Mouse (Mus musculus): ENCODE results near the gene Hnrnpc. TPM values are rescaled to one million over a fixed set of nuclear protein-coding genes. Genes with fewer than 3 reads are reported as not detected.
"Not testable (repeated sequence)": the region's sequence is repeated elsewhere in the genome, so short reads cannot be mapped to it uniquely, and the experiment has no call there.

Hnrnpc gene
- polyA plus RNA-seq, 1 experiment from 2014 or later = 414 TPM

DNA sequence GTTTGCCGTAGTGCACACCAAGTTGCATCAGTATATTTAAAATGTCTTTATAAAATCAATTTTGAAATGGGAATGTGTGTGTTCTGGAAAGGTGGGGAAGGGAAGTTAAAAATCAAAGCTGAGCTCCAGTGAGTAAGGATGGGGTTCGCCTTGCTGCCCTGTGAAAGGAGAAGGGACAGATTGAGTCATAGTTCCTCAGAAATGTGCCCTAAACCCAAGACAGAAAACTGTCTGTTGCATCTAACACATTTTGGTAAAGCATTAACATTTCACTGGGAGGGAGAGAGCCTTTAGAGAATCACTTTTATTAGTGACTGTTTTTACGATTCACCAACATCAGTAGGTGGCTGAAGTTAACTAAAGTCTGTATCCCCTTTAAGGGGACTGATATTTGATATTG lies 5.4 kb downstream of the Hnrnpc start:
- H3K27me3 ChIP-seq (replicated peaks; ENCODE audit: control insufficient read depth, insufficient read depth, low read length); H3K9me3 ChIP-seq (ENCODE audit: control insufficient read depth, low read length); ATAC-seq; H3K4me2 ChIP-seq (ENCODE audit: low read length); H3K9ac ChIP-seq (ENCODE audit: low read depth, low read length); H3K36me3 ChIP-seq (ENCODE audit: control insufficient read depth, insufficient read depth, low read length); H3K27ac ChIP-seq (ENCODE audit: low read depth, low read length); H3K4me3 ChIP-seq (ENCODE audit: low read length): not testable (repeated sequence)
- WGBS = 85% methylated on average over 3 of the region's 3 CpGs
- peaks cover 28% of the 10 kb centered on the region for H3K4me1 ChIP-seq (ENCODE audit: control insufficient read depth, insufficient read depth, low read depth, low read length)

DNA sequence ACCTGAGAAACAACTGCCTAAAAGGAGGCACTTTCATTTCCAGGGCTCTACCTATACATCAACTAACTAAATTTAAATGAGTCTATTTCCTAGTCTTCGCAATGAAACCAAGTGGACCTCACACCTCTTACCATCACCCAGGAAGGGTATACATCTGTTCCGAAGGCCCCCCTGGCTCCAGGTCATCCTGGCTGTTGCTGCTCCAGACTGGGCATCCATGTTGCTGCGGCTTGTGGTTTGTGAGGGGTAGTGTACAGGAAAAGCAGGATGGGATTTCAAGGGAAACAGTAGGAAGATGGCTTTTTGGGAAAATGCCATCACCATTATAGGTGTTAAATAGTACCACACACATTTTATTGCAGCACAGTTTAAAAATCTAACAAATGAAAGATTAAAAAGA lies 6.6 kb downstream of the Hnrnpc start:
- not testable (repeated sequence) for ATAC-seq; H3K9ac ChIP-seq (ENCODE audit: low read depth, low read length); H3K27ac ChIP-seq (ENCODE audit: low read depth, low read length); H3K4me2 ChIP-seq (ENCODE audit: low read length); H3K36me3 ChIP-seq (ENCODE audit: control insufficient read depth, insufficient read depth, low read length); H3K9me3 ChIP-seq (ENCODE audit: control insufficient read depth, low read length); H3K4me3 ChIP-seq (ENCODE audit: low read length); H3K27me3 ChIP-seq (replicated peaks; ENCODE audit: control insufficient read depth, insufficient read depth, low read length)
- WGBS = 99% methylated on average over 3 of the region's 3 CpGs
- H3K4me1 ChIP-seq (ENCODE audit: control insufficient read depth, insufficient read depth, low read depth, low read length) = peaks cover 23% of the 10 kb centered on the region

DNA sequence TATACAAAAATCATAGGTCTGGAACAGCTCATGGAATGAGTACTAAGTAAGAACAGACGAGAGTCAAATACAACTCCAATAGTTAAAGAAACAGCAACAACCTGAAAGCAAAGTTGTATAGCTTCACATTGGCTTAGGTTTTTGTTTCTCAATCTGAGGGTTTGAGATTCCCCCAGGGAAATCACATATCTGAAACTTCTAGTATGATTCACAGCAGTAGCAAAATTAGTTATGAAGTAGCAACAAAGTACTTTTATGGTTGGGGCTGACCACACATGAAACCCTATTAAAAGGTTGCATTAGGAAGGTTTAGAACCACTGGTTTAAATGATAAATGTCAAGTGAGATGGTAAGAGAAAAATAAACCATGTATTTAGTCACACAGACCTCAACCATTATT lies 9.3 kb downstream of the Hnrnpc start:
- Histone ChIP-seq H3K4me1 (ENCODE audit: control insufficient read depth, insufficient read depth, low read depth, low read length) (peaks cover 3% of the 10 kb centered on the region; the same call in 1 of the 2 replicates), H3K27me3 (replicated peaks; ENCODE audit: control insufficient read depth, insufficient read depth, low read length) (no peaks in the 10 kb centered on the region), H3K4me2 (ENCODE audit: low read length) (no peak overlapping the region), H3K27ac (ENCODE audit: low read depth, low read length) (no peak overlapping the region), H3K9me3 (ENCODE audit: control insufficient read depth, low read length) (no peaks in the 10 kb centered on the region), H3K9ac (ENCODE audit: low read depth, low read length) (no peak overlapping the region), H3K4me3 (ENCODE audit: low read length) (no peak overlapping the region), H3K36me3 (ENCODE audit: control insufficient read depth, insufficient read depth, low read length) (no peaks in the 10 kb centered on the region; the same call in none of the 2 replicates)
- 85% methylated on average over 1 of the region's 1 CpGs for WGBS
- no peak for ATAC-seq

DNA sequence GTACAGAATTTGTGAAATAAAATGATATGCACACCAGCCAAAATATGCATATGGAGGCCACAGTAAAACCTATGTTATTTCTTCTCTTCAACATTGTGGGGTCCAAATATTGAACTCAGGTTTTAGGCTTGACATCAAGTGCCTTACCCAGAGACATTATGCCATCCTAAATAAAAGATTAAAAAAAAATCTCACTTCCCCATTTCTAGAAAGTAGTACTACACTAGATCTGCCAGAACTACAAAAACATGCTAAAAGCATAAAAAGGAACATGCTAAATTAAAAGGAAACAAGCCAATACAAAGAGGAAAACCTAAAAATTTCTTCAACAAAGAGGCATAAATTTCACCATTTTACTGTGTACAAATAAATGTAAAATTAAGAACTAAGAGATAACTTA lies 20.7 kb downstream of the Hnrnpc start:
- no peaks in the 10 kb centered on the region for H3K9me3 ChIP-seq (ENCODE audit: control insufficient read depth, low read length)
- H3K4me2 ChIP-seq (ENCODE audit: low read length) = no peak overlapping the region
- no peaks in the 10 kb centered on the region for H3K27me3 ChIP-seq (replicated peaks; ENCODE audit: control insufficient read depth, insufficient read depth, low read length)
- H3K4me1 ChIP-seq (ENCODE audit: control insufficient read depth, insufficient read depth, low read depth, low read length) = no peaks in the 10 kb centered on the region
- H3K36me3 ChIP-seq (ENCODE audit: control insufficient read depth, insufficient read depth, low read length) = peaks cover 24% of the 10 kb centered on the region
- no peak overlapping the region for H3K9ac ChIP-seq (ENCODE audit: low read depth, low read length)
- no peak overlapping the region for H3K4me3 ChIP-seq (ENCODE audit: low read length)
- H3K27ac ChIP-seq (ENCODE audit: low read depth, low read length) = no peak overlapping the region
- ATAC-seq = no peak

DNA sequence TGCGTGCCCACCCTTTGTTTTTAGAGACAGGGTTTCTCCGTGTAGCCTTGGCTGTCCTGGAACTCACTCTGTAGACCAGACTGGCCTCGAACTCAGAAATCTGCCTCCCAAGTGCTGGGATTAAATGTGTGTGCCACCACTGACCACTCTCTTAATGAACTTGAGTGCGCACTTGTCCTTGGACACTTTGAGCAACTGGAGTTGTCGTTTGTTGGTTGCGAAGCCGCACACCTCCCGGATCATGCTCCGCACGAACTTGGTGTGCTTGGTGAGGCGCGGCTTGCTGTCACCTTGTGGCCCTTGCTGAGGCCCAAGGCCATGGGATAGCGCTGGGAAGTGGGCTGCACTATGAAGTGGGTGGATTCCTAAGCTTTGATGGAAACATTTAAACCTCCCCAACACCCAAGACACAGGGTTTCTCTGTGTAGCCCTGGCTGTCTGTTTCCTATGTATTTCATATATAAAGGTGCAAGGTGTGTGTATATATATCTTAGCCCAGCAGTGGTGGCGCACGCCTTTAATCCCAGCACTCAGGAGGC lies 32.2 kb downstream of the Hnrnpc start:
- H3K27ac ChIP-seq (ENCODE audit: low read depth, low read length) = no peak overlapping the region
- peak; percentile 50 for ATAC-seq
- WGBS = 95% methylated on average over 15 of the region's 15 CpGs

DNA sequence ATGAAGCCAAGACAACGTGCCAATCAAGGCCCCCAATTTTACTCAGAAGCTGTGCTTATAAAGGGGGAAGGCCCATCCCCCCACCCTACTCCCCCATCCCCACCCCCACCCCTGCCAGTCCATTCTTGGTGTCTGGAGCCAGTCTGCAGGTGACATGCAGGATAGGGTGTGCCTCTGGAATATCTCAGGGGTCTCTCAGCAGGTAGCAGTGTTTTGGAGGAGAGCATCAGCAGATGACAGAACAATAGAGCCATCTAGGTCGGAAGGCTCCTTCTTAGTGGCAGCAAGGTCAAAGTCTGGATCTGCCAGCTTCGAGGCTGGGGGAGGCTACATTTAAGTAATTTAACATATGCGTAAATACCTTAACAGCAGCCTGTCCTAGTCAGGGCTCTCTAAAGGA lies 37.7 kb downstream of the Hnrnpc start:
- WGBS = 69% methylated on average over 4 of the region's 4 CpGs
- no peaks in the 10 kb centered on the region for H3K4me1 ChIP-seq (ENCODE audit: control insufficient read depth, insufficient read depth, low read depth, low read length)
- no peaks in the 10 kb centered on the region for H3K27me3 ChIP-seq (replicated peaks; ENCODE audit: control insufficient read depth, insufficient read depth, low read length)
- no peak overlapping the region for H3K27ac ChIP-seq (ENCODE audit: low read depth, low read length)
- no peak overlapping the region for H3K4me3 ChIP-seq (ENCODE audit: low read length)
- no peak overlapping the region for H3K4me2 ChIP-seq (ENCODE audit: low read length)
- H3K9ac ChIP-seq (ENCODE audit: low read depth, low read length) = no peak overlapping the region
- no peaks in the 10 kb centered on the region for H3K9me3 ChIP-seq (ENCODE audit: control insufficient read depth, low read length)
- ATAC-seq = no peak
- peaks cover 3% of the 10 kb centered on the region for H3K36me3 ChIP-seq (ENCODE audit: control insufficient read depth, insufficient read depth, low read length)

More for the DNA sequence above, 32.2 kb downstream of the Hnrnpc start:
- Histone ChIP-seq H3K27me3 (replicated peaks; ENCODE audit: control insufficient read depth, insufficient read depth, low read length) (no peaks in the 10 kb centered on the region), H3K4me1 (ENCODE audit: control insufficient read depth, insufficient read depth, low read depth, low read length) (no peaks in the 10 kb centered on the region), H3K36me3 (ENCODE audit: control insufficient read depth, insufficient read depth, low read length) (peaks cover 34% of the 10 kb centered on the region), H3K9me3 (ENCODE audit: control insufficient read depth, low read length) (no peaks in the 10 kb centered on the region), H3K9ac (ENCODE audit: low read depth, low read length) (no peak overlapping the region), H3K4me2 (ENCODE audit: low read length) (no peak overlapping the region), H3K4me3 (ENCODE audit: low read length) (no peak overlapping the region)

DNA sequence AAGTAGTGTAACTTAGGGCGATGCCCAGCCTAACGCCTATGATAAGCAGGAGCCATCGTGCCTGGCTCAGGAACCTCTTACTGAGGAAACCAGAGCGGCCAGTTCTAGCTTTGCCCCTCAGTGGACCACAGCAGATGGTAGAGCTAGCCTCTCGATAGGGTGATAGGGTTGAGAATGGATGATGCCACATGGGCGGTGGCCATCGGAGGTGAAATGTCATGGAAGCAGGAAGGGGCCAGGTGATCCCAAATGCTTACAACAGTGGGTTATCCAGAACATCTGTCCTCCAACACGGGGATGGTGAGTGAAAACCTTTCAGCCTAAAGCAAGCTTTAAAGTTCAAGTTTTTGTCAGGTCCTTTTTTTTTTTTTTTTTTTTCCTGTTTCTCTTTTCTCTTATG lies 42.0 kb downstream of the Hnrnpc start:
- H3K36me3 ChIP-seq (ENCODE audit: control insufficient read depth, insufficient read depth, low read length) = no peaks in the 10 kb centered on the region
- 90% methylated on average over 8 of the region's 8 CpGs for WGBS
- H3K27me3 ChIP-seq (replicated peaks; ENCODE audit: control insufficient read depth, insufficient read depth, low read length) = no peaks in the 10 kb centered on the region
- no peak overlapping the region for H3K27ac ChIP-seq (ENCODE audit: low read depth, low read length)
- no peaks in the 10 kb centered on the region for H3K4me1 ChIP-seq (ENCODE audit: control insufficient read depth, insufficient read depth, low read depth, low read length)
- no peak overlapping the region for H3K4me3 ChIP-seq (ENCODE audit: low read length)
- H3K9ac ChIP-seq (ENCODE audit: low read depth, low read length) = no peak overlapping the region
- H3K9me3 ChIP-seq (ENCODE audit: control insufficient read depth, low read length) = no peaks in the 10 kb centered on the region
- no peak for ATAC-seq
- no peak overlapping the region for H3K4me2 ChIP-seq (ENCODE audit: low read length)

DNA sequence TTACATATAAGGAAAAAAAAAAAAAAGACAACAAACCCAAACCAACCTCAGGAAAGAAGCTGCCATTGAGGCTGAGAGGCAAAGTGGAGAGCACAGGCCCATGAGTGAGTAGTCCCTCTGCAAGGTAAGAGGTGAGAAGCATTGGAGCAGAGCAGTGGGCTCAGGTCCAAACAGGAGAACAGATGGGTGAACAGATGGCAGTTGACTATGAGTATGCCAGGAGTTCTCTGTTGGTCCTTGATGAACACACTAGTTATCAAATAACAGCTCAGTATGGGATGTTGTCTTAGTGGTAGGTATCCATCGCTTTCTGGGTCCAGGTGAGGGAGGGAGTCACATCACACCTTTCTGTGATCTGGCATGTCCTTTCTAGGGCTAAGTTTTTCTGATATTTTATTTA lies 43.0 kb downstream of the Hnrnpc start:
- Histone ChIP-seq H3K4me3 (ENCODE audit: low read length) (no peak overlapping the region), H3K9ac (ENCODE audit: low read depth, low read length) (no peak overlapping the region), H3K27ac (ENCODE audit: low read depth, low read length) (no peak overlapping the region), H3K27me3 (replicated peaks; ENCODE audit: control insufficient read depth, insufficient read depth, low read length) (no peaks in the 10 kb centered on the region), H3K9me3 (ENCODE audit: control insufficient read depth, low read length) (no peaks in the 10 kb centered on the region), H3K36me3 (ENCODE audit: control insufficient read depth, insufficient read depth, low read length) (no peaks in the 10 kb centered on the region), H3K4me2 (ENCODE audit: low read length) (no peak overlapping the region), H3K4me1 (ENCODE audit: control insufficient read depth, insufficient read depth, low read depth, low read length) (no peaks in the 10 kb centered on the region)
- no peak for ATAC-seq
- 72% methylated on average over 1 of the region's 1 CpGs for WGBS

DNA sequence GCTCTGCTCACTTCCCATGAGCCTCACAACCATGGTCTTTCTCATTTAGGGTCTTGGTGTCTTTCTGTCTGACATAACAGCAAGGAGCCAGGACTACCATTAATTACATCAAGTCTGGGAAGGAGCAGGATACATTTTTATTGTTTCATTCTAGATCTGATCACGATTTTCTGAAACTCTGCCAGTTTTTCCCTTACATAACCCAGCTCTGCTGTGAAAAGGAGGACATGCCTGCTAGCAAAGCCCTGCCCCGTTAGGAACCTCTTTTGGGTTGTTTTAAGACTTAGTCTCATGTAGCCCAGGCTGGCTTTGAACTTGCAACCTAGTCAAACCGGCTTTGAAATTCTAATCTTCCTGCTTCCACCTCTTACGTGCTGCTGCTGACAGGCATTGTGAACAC lies 43.8 kb downstream of the Hnrnpc start:
- Histone ChIP-seq H3K4me2 (ENCODE audit: low read length) (no peak overlapping the region), H3K9me3 (ENCODE audit: control insufficient read depth, low read length) (no peaks in the 10 kb centered on the region), H3K4me3 (ENCODE audit: low read length) (no peak overlapping the region), H3K4me1 (ENCODE audit: control insufficient read depth, insufficient read depth, low read depth, low read length) (no peaks in the 10 kb centered on the region), H3K36me3 (ENCODE audit: control insufficient read depth, insufficient read depth, low read length) (no peaks in the 10 kb centered on the region), H3K9ac (ENCODE audit: low read depth, low read length) (no peak overlapping the region), H3K27me3 (replicated peaks; ENCODE audit: control insufficient read depth, insufficient read depth, low read length) (no peaks in the 10 kb centered on the region), H3K27ac (ENCODE audit: low read depth, low read length) (no peak overlapping the region)
- no peak for ATAC-seq
- WGBS = 79% methylated on average over 4 of the region's 4 CpGs

DNA sequence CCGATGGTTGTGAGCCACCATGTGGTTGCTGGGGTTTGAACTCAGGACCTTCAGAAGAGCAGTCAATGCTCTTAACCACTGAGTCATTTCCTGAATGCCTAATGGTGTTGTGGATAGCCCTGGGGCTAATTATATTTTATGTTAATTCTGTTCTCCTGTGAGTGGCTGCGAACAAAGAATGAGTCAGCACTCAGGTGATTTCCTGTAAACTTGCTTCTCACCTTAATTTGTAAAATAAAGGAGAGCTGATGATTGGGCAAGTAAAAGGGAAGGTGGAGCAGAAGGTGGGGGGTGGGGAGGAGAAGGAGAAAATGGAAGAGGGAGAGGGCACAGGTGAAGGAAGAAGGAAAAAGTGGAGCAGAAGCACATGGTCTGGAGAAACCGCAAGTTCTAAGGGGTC lies 51.1 kb downstream of the Hnrnpc start:
- H3K9ac ChIP-seq (ENCODE audit: low read depth, low read length); H3K4me1 ChIP-seq (ENCODE audit: control insufficient read depth, insufficient read depth, low read depth, low read length); H3K4me2 ChIP-seq (ENCODE audit: low read length); H3K27ac ChIP-seq (ENCODE audit: low read depth, low read length); H3K9me3 ChIP-seq (ENCODE audit: control insufficient read depth, low read length); ATAC-seq; H3K27me3 ChIP-seq (replicated peaks; ENCODE audit: control insufficient read depth, insufficient read depth, low read length); H3K4me3 ChIP-seq (ENCODE audit: low read length); H3K36me3 ChIP-seq (ENCODE audit: control insufficient read depth, insufficient read depth, low read length): not testable (repeated sequence)
- WGBS = 90% methylated on average over 3 of the region's 3 CpGs
